Mouse (Mus musculus): ENCODE data around the gene Fgr.

DNA sequence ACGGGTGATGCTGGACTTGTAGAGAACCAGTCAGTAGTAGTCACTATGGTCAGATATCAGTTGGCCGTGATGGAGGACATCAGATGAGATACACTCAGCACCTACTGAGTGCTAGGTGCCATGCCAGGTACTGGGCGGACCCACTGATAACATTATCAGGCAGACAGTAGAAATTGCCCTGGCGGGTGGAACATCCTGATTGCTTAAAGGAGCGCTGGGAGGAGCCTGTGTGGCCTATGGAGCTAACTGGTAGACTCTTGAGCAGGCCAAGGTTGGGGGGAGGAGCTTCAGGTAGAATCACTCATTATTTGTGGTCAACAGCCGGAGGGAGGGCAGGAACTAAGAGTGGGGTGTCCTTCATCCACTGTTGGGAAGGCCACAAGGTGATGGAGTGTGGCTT lies 54.3 kb downstream of the Fgr start:
- TF ChIP-seq POLR2A (IDR thresholded peaks at IDR 0.05; ENCODE audit: insufficient read depth, low read depth, low read length) (no peak), CTCF (IDR thresholded peaks at IDR 0.05; ENCODE audit: insufficient read depth, low read depth, low read length) (no peak)

All from olfactory bulb, adult 2 months (tissue).